Mouse (Mus musculus): Measurements from ENCODE around the gene A930009A15Rik. TPM values are rescaled to one million over a fixed set of nuclear protein-coding genes. Genes with fewer than 3 reads are reported as not detected.

Gene A930009A15Rik
- polyA plus RNA-seq (2015; fragmentation: Nextera tagmentation; extraction: Ambion mirVana) = not detected in 2 replicates

- H3K4me1 ChIP-seq (ENCODE audit: control insufficient read depth, insufficient read depth, low read length) = no peaks in the 10 kb centered on the region
- no peaks in the 10 kb centered on the region for H3K9me3 ChIP-seq (ENCODE audit: control insufficient read depth, low read length)
- no peak within 1 kb of the TSS for H3K4me3 ChIP-seq (ENCODE audit: low read length)
- 81% methylated on average over 15 of the region's 15 CpGs for WGBS
- H3K27ac ChIP-seq (ENCODE audit: low read length) = no peak within 1 kb of the TSS
- H3K9ac ChIP-seq (ENCODE audit: low read depth, low read length) = no peak within 1 kb of the TSS
- H3K4me2 ChIP-seq (ENCODE audit: low read depth, low read length) = no peak within 1 kb of the TSS
- H3K36me3 ChIP-seq (ENCODE audit: control insufficient read depth, insufficient read depth, low read length) = no peaks in the 10 kb centered on the region
- H3K27me3 ChIP-seq (replicated peaks; ENCODE audit: control insufficient read depth, insufficient read depth, low read length) = no peaks in the 10 kb centered on the region
- no peak for ATAC-seq
Measured at GRCm38 (mm10) chr10:115569712-115570491, at the start of gene A930009A15Rik. TSS of gene A930009A15Rik (plus strand) at chr10:115569986.

DNA sequence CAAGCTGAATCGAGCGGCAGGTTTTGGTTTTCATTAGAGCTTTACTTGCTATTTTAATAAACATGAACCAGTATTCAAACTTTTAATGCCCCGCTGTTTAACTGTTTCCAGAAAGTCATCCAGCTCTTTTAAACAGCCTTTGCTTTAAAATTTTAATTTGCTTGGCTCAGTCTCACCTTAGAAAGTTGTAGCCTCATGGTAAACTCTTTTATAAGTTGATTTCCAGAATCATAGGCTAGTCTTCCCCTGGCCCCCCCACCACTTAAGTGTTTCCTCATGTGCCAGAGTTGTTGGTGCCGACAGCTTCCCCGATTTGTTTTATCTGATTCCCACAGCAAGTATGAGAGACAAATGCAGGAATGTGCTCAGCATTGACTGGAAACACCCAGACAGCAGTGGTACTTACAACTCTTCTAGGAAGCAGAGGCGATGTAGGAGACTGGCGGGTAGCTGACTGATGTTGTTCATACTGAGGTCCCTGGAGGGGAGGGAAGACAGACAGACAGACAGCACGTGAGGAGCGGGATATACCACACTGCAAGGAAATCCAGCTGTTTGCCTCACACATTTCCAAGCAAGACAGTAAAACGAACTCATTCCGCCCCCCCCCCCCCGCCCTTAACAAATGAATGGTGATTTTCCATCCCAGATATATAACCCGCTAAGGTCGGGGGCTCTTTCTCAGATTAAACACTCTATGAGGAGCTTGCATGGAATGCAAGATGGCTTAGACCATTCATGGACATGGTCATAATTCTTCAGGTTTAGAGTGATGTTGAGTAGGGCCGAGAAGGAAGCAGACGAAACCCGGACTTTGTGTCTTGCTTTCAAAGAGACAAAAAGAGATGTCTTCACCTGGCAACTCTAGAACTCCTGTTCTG, 49.3 kb upstream of the A930009A15Rik start:
- Histone ChIP-seq H3K27me3 (replicated peaks; ENCODE audit: control insufficient read depth, insufficient read depth, low read length) (no peaks in the 10 kb centered on the region), H3K36me3 (ENCODE audit: control insufficient read depth, insufficient read depth, low read length) (no peaks in the 10 kb centered on the region), H3K9ac (ENCODE audit: low read depth, low read length) (no peak overlapping the region), H3K9me3 (ENCODE audit: control insufficient read depth, low read length) (no peaks in the 10 kb centered on the region), H3K27ac (ENCODE audit: low read length) (no peak overlapping the region), H3K4me3 (ENCODE audit: low read length) (no peak overlapping the region), H3K4me2 (ENCODE audit: low read depth, low read length) (no peak overlapping the region), H3K4me1 (ENCODE audit: control insufficient read depth, insufficient read depth, low read length) (no peaks in the 10 kb centered on the region)
- no peak for ATAC-seq
- 76% methylated on average over 17 of the region's 17 CpGs for WGBS

DNA sequence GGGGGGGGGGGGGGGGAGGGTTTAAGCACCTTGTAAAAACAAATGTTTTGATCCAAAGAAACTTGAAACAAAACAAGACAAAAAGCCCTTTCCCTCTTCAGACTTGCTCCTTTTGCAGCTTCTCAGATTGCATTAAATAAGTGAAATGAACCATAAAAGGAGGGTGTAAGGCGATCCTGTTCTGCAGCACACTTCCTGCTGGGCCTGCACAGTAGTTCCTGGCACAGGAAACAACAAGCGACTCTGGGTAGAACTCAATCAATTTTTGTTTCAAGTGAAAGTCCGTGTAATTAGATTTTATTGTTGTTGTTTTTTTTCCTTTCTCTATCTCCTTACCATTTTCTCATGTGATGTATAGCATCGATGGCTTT, 48.7 kb upstream of the A930009A15Rik start:
- Histone ChIP-seq H3K4me3 (ENCODE audit: low read length) (no peak overlapping the region), H3K9me3 (ENCODE audit: control insufficient read depth, low read length) (no peaks in the 10 kb centered on the region), H3K27me3 (replicated peaks; ENCODE audit: control insufficient read depth, insufficient read depth, low read length) (no peaks in the 10 kb centered on the region), H3K4me1 (ENCODE audit: control insufficient read depth, insufficient read depth, low read length) (no peaks in the 10 kb centered on the region), H3K36me3 (ENCODE audit: control insufficient read depth, insufficient read depth, low read length) (no peaks in the 10 kb centered on the region), H3K4me2 (ENCODE audit: low read depth, low read length) (no peak overlapping the region), H3K27ac (ENCODE audit: low read length) (no peak overlapping the region), H3K9ac (ENCODE audit: low read depth, low read length) (no peak overlapping the region)
- no peak for ATAC-seq
- WGBS = 65% methylated on average over 4 of the region's 4 CpGs

DNA sequence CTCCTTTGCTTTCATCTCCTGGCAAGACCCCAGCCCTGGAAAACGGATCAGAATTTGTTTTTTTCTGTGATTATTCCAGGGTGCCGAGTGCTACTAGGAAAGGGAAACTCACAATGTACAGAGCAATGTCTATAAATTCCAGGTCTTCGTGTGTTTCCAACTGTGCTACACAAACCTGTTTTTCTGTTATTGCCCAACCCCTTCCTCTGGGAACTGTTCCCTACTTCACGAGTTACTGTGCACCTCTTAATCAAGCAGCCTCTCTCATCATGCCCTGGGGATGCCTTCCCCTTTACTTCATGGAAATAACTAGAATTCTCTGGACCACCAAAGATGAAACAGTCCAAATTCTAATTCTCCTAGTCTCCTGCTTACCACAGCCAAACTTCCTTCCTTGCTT, 40.9 kb upstream of the A930009A15Rik start:
- Histone ChIP-seq H3K4me1 (ENCODE audit: control insufficient read depth, insufficient read depth, low read length) (0 out of 2 replicates have a peak, but pooled peaks cover 3% of the 10 kb centered on the region), H3K4me2 (ENCODE audit: low read depth, low read length) (no peak overlapping the region), H3K36me3 (ENCODE audit: control insufficient read depth, insufficient read depth, low read length) (no peaks in the 10 kb centered on the region), H3K27ac (ENCODE audit: low read length) (no peak overlapping the region), H3K27me3 (replicated peaks; ENCODE audit: control insufficient read depth, insufficient read depth, low read length) (no peaks in the 10 kb centered on the region), H3K9me3 (ENCODE audit: control insufficient read depth, low read length) (no peaks in the 10 kb centered on the region), H3K4me3 (ENCODE audit: low read length) (no peak overlapping the region), H3K9ac (ENCODE audit: low read depth, low read length) (no peak overlapping the region)
- 55% methylated on average over 4 of the region's 4 CpGs for WGBS
- no peak for ATAC-seq

GRCm38 (mm10) chr10:115529768-115530167, 40.0 kb upstream of the A930009A15Rik start:
- Histone ChIP-seq H3K4me1 (ENCODE audit: control insufficient read depth, insufficient read depth, low read length) (0 out of 2 replicates have a peak, but pooled peaks cover 3% of the 10 kb centered on the region), H3K4me2 (ENCODE audit: low read depth, low read length) (no peak overlapping the region), H3K27ac (ENCODE audit: low read length) (no peak overlapping the region), H3K4me3 (ENCODE audit: low read length) (no peak overlapping the region), H3K9me3 (ENCODE audit: control insufficient read depth, low read length) (no peaks in the 10 kb centered on the region), H3K9ac (ENCODE audit: low read depth, low read length) (no peak overlapping the region), H3K27me3 (replicated peaks; ENCODE audit: control insufficient read depth, insufficient read depth, low read length) (no peaks in the 10 kb centered on the region), H3K36me3 (ENCODE audit: control insufficient read depth, insufficient read depth, low read length) (no peaks in the 10 kb centered on the region)
- WGBS = 83% methylated on average over 12 of the region's 12 CpGs
- no peak for ATAC-seq

DNA sequence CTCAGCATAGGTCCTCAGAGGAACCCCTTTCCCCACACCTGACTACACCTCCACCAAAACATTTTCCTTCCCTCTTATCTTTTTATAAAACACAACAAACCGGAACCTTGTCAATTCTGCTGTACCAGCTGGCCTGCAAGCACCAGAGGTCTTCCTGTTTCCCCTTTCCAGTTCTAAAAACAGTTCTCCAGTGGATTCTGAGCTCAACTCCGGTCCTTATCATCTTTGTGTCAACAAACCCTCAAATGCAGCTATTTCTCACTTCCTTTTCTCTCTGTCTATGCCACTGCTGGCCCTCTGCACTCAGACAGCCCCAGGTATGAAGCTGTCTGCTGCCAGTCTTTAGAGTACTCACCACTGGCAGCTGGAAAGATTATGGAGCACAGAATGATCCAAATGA, 39.0 kb upstream of the A930009A15Rik start:
- no peaks in the 10 kb centered on the region for H3K27me3 ChIP-seq (replicated peaks; ENCODE audit: control insufficient read depth, insufficient read depth, low read length)
- no peak overlapping the region for H3K27ac ChIP-seq (ENCODE audit: low read length)
- WGBS = 18% methylated on average over 2 of the region's 2 CpGs
- no peak overlapping the region for H3K4me3 ChIP-seq (ENCODE audit: low read length)
- 0 out of 2 replicates have a peak, but pooled peaks cover 3% of the 10 kb centered on the region for H3K4me1 ChIP-seq (ENCODE audit: control insufficient read depth, insufficient read depth, low read length)
- H3K36me3 ChIP-seq (ENCODE audit: control insufficient read depth, insufficient read depth, low read length) = no peaks in the 10 kb centered on the region
- no peaks in the 10 kb centered on the region for H3K9me3 ChIP-seq (ENCODE audit: control insufficient read depth, low read length)
- no peak overlapping the region for H3K4me2 ChIP-seq (ENCODE audit: low read depth, low read length)
- no peak overlapping the region for H3K9ac ChIP-seq (ENCODE audit: low read depth, low read length)
- ATAC-seq = no peak

- Histone ChIP-seq H3K4me3 (ENCODE audit: low read length) (no peak overlapping the region), H3K36me3 (ENCODE audit: control insufficient read depth, insufficient read depth, low read length) (no peaks in the 10 kb centered on the region), H3K27ac (ENCODE audit: low read length) (no peak overlapping the region), H3K27me3 (replicated peaks; ENCODE audit: control insufficient read depth, insufficient read depth, low read length) (no peaks in the 10 kb centered on the region), H3K4me1 (ENCODE audit: control insufficient read depth, insufficient read depth, low read length) (no peaks in the 10 kb centered on the region), H3K9me3 (ENCODE audit: control insufficient read depth, low read length) (no peaks in the 10 kb centered on the region), H3K9ac (ENCODE audit: low read depth, low read length) (no peak overlapping the region), H3K4me2 (ENCODE audit: low read depth, low read length) (no peak overlapping the region)
- no peak for ATAC-seq
- 70% methylated on average over 6 of the region's 6 CpGs for WGBS
Measured at GRCm38 (mm10) chr10:115542917-115543316, 26.9 kb upstream of the A930009A15Rik start.

GRCm38 (mm10) chr10:115550253-115550652, 19.5 kb upstream of the A930009A15Rik start:
- Histone ChIP-seq H3K9me3 (ENCODE audit: control insufficient read depth, low read length) (no peaks in the 10 kb centered on the region), H3K27ac (ENCODE audit: low read length) (no peak overlapping the region), H3K9ac (ENCODE audit: low read depth, low read length) (no peak overlapping the region), H3K4me3 (ENCODE audit: low read length) (no peak overlapping the region), H3K4me2 (ENCODE audit: low read depth, low read length) (no peak overlapping the region), H3K4me1 (ENCODE audit: control insufficient read depth, insufficient read depth, low read length) (no peaks in the 10 kb centered on the region), H3K27me3 (replicated peaks; ENCODE audit: control insufficient read depth, insufficient read depth, low read length) (no peaks in the 10 kb centered on the region), H3K36me3 (ENCODE audit: control insufficient read depth, insufficient read depth, low read length) (no peaks in the 10 kb centered on the region)
- ATAC-seq = no peak
- WGBS = 80% methylated on average over 7 of the region's 7 CpGs

GRCm38 (mm10) chr10:115551069-115551468, 18.7 kb upstream of the A930009A15Rik start:
- ATAC-seq = no peak
- Histone ChIP-seq H3K4me1 (ENCODE audit: control insufficient read depth, insufficient read depth, low read length) (no peaks in the 10 kb centered on the region), H3K4me3 (ENCODE audit: low read length) (no peak overlapping the region), H3K9ac (ENCODE audit: low read depth, low read length) (no peak overlapping the region), H3K9me3 (ENCODE audit: control insufficient read depth, low read length) (no peaks in the 10 kb centered on the region), H3K36me3 (ENCODE audit: control insufficient read depth, insufficient read depth, low read length) (no peaks in the 10 kb centered on the region), H3K4me2 (ENCODE audit: low read depth, low read length) (no peak overlapping the region), H3K27ac (ENCODE audit: low read length) (no peak overlapping the region), H3K27me3 (replicated peaks; ENCODE audit: control insufficient read depth, insufficient read depth, low read length) (no peaks in the 10 kb centered on the region)
- WGBS = 79% methylated on average over 3 of the region's 3 CpGs
